Mouse (Mus musculus): Measurements from ENCODE around the gene Magi2. TPM values are rescaled to one million over a fixed set of nuclear protein-coding genes. Genes with fewer than 3 reads are reported as not detected.

Magi2 gene
- polyA plus RNA-seq, 1 experiment: 0.60 TPM

DNA sequence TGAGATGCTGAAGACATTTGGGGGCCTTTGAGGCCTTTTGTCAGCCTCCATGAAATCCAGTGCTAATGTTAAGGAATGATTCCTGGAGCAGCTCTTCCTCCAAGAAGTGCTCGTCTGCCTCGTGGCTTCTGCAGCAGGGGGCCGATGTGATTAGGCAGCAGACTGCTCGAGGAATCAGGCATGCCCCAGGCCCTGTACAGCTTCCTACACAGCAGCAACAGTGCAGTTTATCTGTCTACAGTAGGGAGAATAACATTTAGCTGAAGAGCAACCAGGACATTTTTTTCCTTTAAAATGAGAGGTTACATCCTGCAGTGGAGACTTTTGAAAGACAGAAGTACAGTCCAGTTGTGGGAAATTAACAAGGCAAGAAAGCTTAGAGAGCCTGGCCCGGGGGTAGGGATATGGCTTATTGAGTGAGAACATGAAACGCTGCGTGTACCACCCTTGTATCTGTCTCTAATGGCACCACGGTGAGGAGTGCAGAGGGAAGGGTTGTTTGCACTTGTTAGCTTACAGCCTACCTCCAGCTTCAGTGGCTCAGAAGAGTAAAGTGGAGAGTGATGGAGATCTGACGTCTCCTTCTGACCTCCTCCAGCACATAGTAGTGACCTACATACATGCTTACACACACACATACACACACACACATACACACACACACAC lies 1205.4 kb downstream of the Magi2 start:
- H3K27ac ChIP-seq (ENCODE audit: insufficient read depth, low read depth, low read length): no peak overlapping the region
- TF ChIP-seq CTCF (IDR thresholded peaks at IDR 0.05; ENCODE audit: extremely low read depth, insufficient read length, insufficient replicate concordance, low read depth, low read length) (no peak), POLR2A (IDR thresholded peaks at IDR 0.05; ENCODE audit: low read depth, low read length) (no peak)
- no peaks in the 10 kb centered on the region for H3K27me3 ChIP-seq (ENCODE audit: control insufficient read depth, insufficient read depth, low read length)
- H3K4me1 ChIP-seq (ENCODE audit: control insufficient read depth, insufficient read depth, insufficient read length, low read length): no peaks in the 10 kb centered on the region
- H3K4me3 ChIP-seq (ENCODE audit: low read depth, low read length): no peak overlapping the region
- 68% methylated on average over 9 of the region's 9 CpGs for WGBS
- no peaks in the 10 kb centered on the region for H3K36me3 ChIP-seq (ENCODE audit: control insufficient read depth, insufficient read depth, low read length)

DNA sequence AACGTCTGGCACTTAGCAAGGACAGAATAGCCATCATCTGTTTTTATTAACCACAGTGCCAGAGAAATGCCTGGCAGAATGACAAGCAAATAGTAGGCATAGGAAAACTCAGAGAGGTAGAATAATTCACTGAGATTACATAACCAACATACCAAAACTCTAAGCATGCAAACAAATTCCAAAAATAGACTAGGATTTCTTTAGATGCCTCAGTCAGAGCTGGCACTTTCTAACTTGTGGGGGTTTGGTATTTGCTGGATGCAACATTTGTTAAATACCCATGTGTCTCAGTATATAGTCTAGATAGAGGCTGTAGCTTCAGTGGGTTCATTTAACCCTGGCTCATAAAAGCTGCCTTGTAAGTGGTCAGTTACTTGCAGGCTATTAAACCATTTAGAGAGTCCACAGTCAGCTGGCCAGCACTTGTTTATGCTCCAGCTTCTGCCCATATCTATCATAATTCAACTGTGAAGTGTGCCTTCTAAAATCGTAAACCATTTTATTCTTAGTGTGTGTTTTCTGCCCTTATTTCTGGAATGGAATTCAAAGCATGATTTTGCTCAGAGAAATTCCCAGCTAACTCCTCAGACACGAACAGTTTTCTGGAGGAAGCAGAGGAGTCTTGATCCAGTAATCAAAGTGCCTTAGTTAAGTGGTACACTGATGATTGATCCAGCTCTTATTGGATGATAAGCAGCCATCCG lies 1219.8 kb downstream of the Magi2 start:
- 46% methylated on average over 4 of the region's 4 CpGs for WGBS
- Histone ChIP-seq H3K27ac (ENCODE audit: insufficient read depth, low read depth, low read length) (no peak overlapping the region), H3K4me3 (ENCODE audit: low read depth, low read length) (no peak overlapping the region)

DNA sequence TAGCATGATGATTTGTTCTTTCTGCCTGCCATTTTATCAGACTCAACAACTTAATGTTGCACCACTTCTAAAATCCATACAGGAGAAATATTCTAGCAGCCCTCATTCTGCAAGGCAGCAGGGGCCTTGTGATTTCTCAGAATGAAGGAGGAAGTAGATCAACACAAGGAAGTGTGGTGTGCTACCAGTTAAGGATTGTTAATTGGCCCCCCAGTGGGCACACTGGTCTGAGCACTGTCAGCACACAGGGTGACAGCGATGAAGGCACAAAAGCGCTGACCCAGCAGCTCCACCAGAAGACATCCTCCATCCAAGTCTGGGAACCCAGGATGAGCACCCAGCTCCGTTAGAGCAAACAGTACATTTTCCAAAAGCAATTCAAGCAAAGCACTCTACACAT lies 1229.3 kb downstream of the Magi2 start:
- TF ChIP-seq CTCF (IDR thresholded peaks at IDR 0.05; ENCODE audit: extremely low read depth, insufficient read length, insufficient replicate concordance, low read depth, low read length) (no peak), POLR2A (IDR thresholded peaks at IDR 0.05; ENCODE audit: low read depth, low read length) (no peak)
- H3K27me3 ChIP-seq (ENCODE audit: control insufficient read depth, insufficient read depth, low read length): no peaks in the 10 kb centered on the region
- H3K36me3 ChIP-seq (ENCODE audit: control insufficient read depth, insufficient read depth, low read length): no peaks in the 10 kb centered on the region
- H3K4me3 ChIP-seq (ENCODE audit: low read depth, low read length): no peak overlapping the region
- H3K4me1 ChIP-seq (ENCODE audit: control insufficient read depth, insufficient read depth, insufficient read length, low read length): no peaks in the 10 kb centered on the region
- no peak overlapping the region for H3K27ac ChIP-seq (ENCODE audit: insufficient read depth, low read depth, low read length)
- 69% methylated on average over 3 of the region's 3 CpGs for WGBS

More for the DNA sequence above, 1219.8 kb downstream of the Magi2 start:
- TF ChIP-seq CTCF (IDR thresholded peaks at IDR 0.05; ENCODE audit: extremely low read depth, insufficient read length, insufficient replicate concordance, low read depth, low read length) (no peak), POLR2A (IDR thresholded peaks at IDR 0.05; ENCODE audit: low read depth, low read length) (no peak)
- Histone ChIP-seq H3K4me1 (ENCODE audit: control insufficient read depth, insufficient read depth, insufficient read length, low read length) (no peaks in the 10 kb centered on the region), H3K27me3 (ENCODE audit: control insufficient read depth, insufficient read depth, low read length) (no peaks in the 10 kb centered on the region), H3K36me3 (ENCODE audit: control insufficient read depth, insufficient read depth, low read length) (no peaks in the 10 kb centered on the region)

DNA sequence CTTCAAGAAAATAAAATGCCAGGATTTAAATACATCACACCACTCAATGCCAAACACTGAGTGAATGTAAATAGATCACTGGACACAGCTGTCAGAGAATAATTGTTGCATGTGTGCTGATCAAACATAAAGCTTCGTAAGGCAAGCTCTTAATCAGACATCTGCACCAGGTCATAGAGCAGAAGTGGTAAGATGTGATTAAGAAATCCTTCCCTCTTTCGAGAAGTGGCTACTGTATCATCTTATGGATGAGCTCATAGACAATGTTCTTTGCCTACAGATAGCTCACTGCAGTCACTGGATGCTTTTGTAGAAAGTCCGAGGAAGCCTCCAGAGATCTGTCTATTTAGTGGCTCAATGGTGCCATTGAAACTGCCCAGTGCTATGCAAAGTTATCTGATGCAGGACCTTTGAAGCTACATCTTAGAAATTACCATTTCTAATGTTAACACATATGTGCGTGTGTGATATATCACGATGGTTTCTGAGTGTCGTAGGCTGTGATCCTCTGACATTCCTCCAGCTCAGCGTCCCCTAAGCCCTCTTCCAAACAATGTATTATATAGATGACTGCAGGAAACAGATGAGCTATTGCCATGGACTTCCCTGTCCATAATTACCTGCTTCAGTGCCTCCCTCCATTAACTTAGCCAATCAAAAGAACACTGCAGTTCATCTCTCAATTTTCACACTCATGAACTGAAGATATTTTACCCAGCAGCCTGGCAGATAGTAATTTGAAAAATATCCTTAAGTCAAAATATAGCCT lies 1231.1 kb downstream of the Magi2 start:
- WGBS: 68% methylated on average over 7 of the region's 7 CpGs
- Histone ChIP-seq H3K27me3 (ENCODE audit: control insufficient read depth, insufficient read depth, low read length) (no peaks in the 10 kb centered on the region), H3K36me3 (ENCODE audit: control insufficient read depth, insufficient read depth, low read length) (no peaks in the 10 kb centered on the region), H3K27ac (ENCODE audit: insufficient read depth, low read depth, low read length) (no peak overlapping the region), H3K4me3 (ENCODE audit: low read depth, low read length) (no peak overlapping the region), H3K4me1 (ENCODE audit: control insufficient read depth, insufficient read depth, insufficient read length, low read length) (no peaks in the 10 kb centered on the region)
- TF ChIP-seq POLR2A (IDR thresholded peaks at IDR 0.05; ENCODE audit: low read depth, low read length): no peak
- no peak for TF ChIP-seq CTCF (IDR thresholded peaks at IDR 0.05; ENCODE audit: extremely low read depth, insufficient read length, insufficient replicate concordance, low read depth, low read length)

DNA sequence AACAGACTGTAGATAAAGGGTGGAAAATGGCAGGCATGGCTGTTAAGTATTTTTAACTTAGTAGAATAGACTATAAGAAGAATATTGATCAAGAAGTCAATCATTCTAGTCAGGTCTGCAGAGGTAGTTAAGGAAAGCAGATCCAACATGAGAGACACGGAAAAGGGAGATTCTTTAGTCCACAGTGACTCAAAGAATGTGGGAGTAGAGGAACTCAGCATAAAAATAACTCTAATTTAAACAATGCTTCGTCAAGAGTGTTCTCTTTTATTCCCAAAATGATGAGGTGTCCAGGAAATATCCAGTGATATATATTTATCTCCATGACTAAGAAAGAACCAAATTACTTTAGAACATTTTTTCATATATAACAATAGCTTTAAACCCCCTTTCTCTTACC lies 1234.9 kb downstream of the Magi2 start:
- Histone ChIP-seq H3K27me3 (ENCODE audit: control insufficient read depth, insufficient read depth, low read length) (no peaks in the 10 kb centered on the region), H3K4me1 (ENCODE audit: control insufficient read depth, insufficient read depth, insufficient read length, low read length) (no peaks in the 10 kb centered on the region), H3K4me3 (ENCODE audit: low read depth, low read length) (no peak overlapping the region), H3K27ac (ENCODE audit: insufficient read depth, low read depth, low read length) (no peak overlapping the region), H3K36me3 (ENCODE audit: control insufficient read depth, insufficient read depth, low read length) (no peaks in the 10 kb centered on the region)
- TF ChIP-seq CTCF (IDR thresholded peaks at IDR 0.05; ENCODE audit: extremely low read depth, insufficient read length, insufficient replicate concordance, low read depth, low read length): no peak
- no peak for TF ChIP-seq POLR2A (IDR thresholded peaks at IDR 0.05; ENCODE audit: low read depth, low read length)
- WGBS: 60% methylated on average over 2 of the region's 2 CpGs

DNA sequence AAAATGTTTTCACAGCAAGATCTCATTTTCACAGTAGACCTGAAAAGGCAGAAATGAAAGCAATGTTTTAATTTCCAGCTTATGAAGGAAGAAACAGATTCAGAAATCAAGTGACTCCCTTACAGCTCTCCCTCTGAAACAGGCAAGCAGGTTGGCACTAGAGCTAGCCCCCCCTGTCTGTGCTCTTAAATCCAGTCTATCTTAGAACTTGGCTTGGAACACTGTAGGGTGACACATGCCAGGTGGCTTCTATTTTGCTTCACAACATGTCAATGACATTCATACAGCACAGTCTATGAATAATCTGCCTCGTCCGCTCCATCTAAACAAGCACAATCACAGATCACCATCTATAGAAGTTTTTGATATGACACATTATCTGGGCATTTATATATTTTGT lies 1235.5 kb downstream of the Magi2 start:
- WGBS: 91% methylated on average over 2 of the region's 2 CpGs
- no peak overlapping the region for H3K4me3 ChIP-seq (ENCODE audit: low read depth, low read length)
- H3K4me1 ChIP-seq (ENCODE audit: control insufficient read depth, insufficient read depth, insufficient read length, low read length): no peaks in the 10 kb centered on the region
- no peaks in the 10 kb centered on the region for H3K36me3 ChIP-seq (ENCODE audit: control insufficient read depth, insufficient read depth, low read length)
- TF ChIP-seq CTCF (IDR thresholded peaks at IDR 0.05; ENCODE audit: extremely low read depth, insufficient read length, insufficient replicate concordance, low read depth, low read length): no peak
- TF ChIP-seq POLR2A (IDR thresholded peaks at IDR 0.05; ENCODE audit: low read depth, low read length): no peak
- no peaks in the 10 kb centered on the region for H3K27me3 ChIP-seq (ENCODE audit: control insufficient read depth, insufficient read depth, low read length)
- H3K27ac ChIP-seq (ENCODE audit: insufficient read depth, low read depth, low read length): no peak overlapping the region

GRCm38 (mm10) chr5:20469721-20470120 lies 1242.9 kb downstream of the Magi2 start:
- no peaks in the 10 kb centered on the region for H3K36me3 ChIP-seq (ENCODE audit: control insufficient read depth, insufficient read depth, low read length)

More at GRCm38 (mm10) chr5:20469721-20470120, 1242.9 kb downstream of the Magi2 start:
- no peak overlapping the region for H3K4me3 ChIP-seq (ENCODE audit: low read depth, low read length)
- no peak overlapping the region for H3K27ac ChIP-seq (ENCODE audit: insufficient read depth, low read depth, low read length)
- TF ChIP-seq POLR2A (IDR thresholded peaks at IDR 0.05; ENCODE audit: low read depth, low read length): no peak
- no peak for TF ChIP-seq CTCF (IDR thresholded peaks at IDR 0.05; ENCODE audit: extremely low read depth, insufficient read length, insufficient replicate concordance, low read depth, low read length)
- H3K4me1 ChIP-seq (ENCODE audit: control insufficient read depth, insufficient read depth, insufficient read length, low read length): no peaks in the 10 kb centered on the region
- 81% methylated on average over 3 of the region's 3 CpGs for WGBS
- no peaks in the 10 kb centered on the region for H3K27me3 ChIP-seq (ENCODE audit: control insufficient read depth, insufficient read depth, low read length)
